Mouse (Mus musculus) left cerebral cortex, adult 18-20 months (tissue): ENCODE results near the gene Adgrg7. TPM values are rescaled to one million over a fixed set of nuclear protein-coding genes. Genes with fewer than 3 reads are reported as not detected.
A peak's percentile ranks its signal among the peaks of the same experiment; 100 is the strongest.

ENCODE experiments used
- DNase-seq, 2 experiments: peaks; one replicate each; pipeline ENCODE4 v3.0.0; 2021 to 2022; ENCODE audit warnings: low spot score in 2 of 2, mixed read lengths in 1 of 2
- long read RNA-seq, 2 experiments: library from polyadenylated mRNA; stranded (forward); transcript quantifications; one replicate each; pipeline ENCODE4 v2.0.0; 2021
- total RNA-seq, 2 experiments: library from RNA; stranded (reverse); gene quantifications; 2 replicates each; pipeline ENCODE4 v1.2.3; 2021

The Adgrg7 gene
- not detected for total RNA-seq
- long read RNA-seq, experiment 1 = 0 reads
- long read RNA-seq, experiment 2 = 0 reads

- no peak for DNase-seq
Measured at GRCm38 (mm10) chr16:56795481-56796139, at the start of gene Adgrg7. Gene Adgrg7, minus strand, starts transcription at chr16:56795855.

GRCm38 (mm10) chr16:56842988-56843387 is 47.3 kb upstream of the Adgrg7 start:
- DNase-seq = no peak

- DNase-seq = no peak
Measured at GRCm38 (mm10) chr16:56833312-56833711, 37.7 kb upstream of the Adgrg7 start.

GRCm38 (mm10) chr16:56831986-56832385 is 36.3 kb upstream of the Adgrg7 start:
- no peak for DNase-seq

- no peak for DNase-seq
Measured at GRCm38 (mm10) chr16:56801370-56802109, 5.9 kb upstream of the Adgrg7 start.

GRCm38 (mm10) chr16:56800946-56801345 is 5.3 kb upstream of the Adgrg7 start:
- no peak for DNase-seq

GRCm38 (mm10) chr16:56800469-56800868 is 4.8 kb upstream of the Adgrg7 start:
- DNase-seq = no peak

- no peak for DNase-seq
Measured at GRCm38 (mm10) chr16:56799541-56800029, 3.9 kb upstream of the Adgrg7 start.

GRCm38 (mm10) chr16:56798873-56799272 is 3.2 kb upstream of the Adgrg7 start:
- DNase-seq = no peak

- DNase-seq = no peak
Measured at GRCm38 (mm10) chr16:56794383-56795144, 1.1 kb downstream of the Adgrg7 start.

GRCm38 (mm10) chr16:56793778-56794177 is 1.9 kb downstream of the Adgrg7 start:
- no peak for DNase-seq

GRCm38 (mm10) chr16:56785943-56786342 is 9.7 kb downstream of the Adgrg7 start:
- DNase-seq = no peak

- DNase-seq = peak; percentile 34 to 51
Measured at GRCm38 (mm10) chr16:56771163-56772105, 24.2 kb downstream of the Adgrg7 start.

- DNase-seq = no peak
Measured at GRCm38 (mm10) chr16:56729060-56729459, 66.6 kb downstream of the Adgrg7 start.

GRCm38 (mm10) chr16:56724927-56725326 is 70.7 kb downstream of the Adgrg7 start:
- no peak for DNase-seq

GRCm38 (mm10) chr16:56722357-56722756 is 73.3 kb downstream of the Adgrg7 start:
- no peak for DNase-seq

- DNase-seq = no peak
Measured at GRCm38 (mm10) chr16:56719031-56719430, 76.6 kb downstream of the Adgrg7 start.

- DNase-seq = peak; percentile 98 to 99
Measured at GRCm38 (mm10) chr16:56717224-56718200, 78.1 kb downstream of the Adgrg7 start, which contains the start of gene Tfg. Gene Tfg, minus strand, starts transcription at chr16:56717450.

- peak; percentile 5 to 7 for DNase-seq
Measured at GRCm38 (mm10) chr16:56716557-56717179, 79.0 kb downstream of the Adgrg7 start.
